Mouse (Mus musculus): ENCODE measurements at regions not wholly inside any gene's neighbourhood (a gene's known extent, or its start where the extent isn't known, plus 50 kb on each side); places are given as distances from the start of the nearest gene placed in this dataset.

DNA sequence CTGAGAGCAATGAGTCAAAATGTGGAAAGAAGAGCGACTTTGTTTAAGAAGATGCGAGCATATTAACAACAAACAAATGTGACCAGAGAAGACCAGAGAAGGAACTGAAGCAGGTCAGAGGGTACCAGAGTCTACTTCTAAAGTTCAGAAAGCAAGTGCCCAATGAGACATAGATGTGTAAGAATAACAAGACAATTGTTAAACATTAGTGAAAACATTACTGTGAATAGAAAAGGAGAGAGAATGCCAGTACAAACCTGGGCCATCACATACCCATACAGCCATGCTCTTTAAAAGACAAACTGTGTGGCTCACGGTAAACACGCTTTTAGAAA, 214.8 kb upstream of the Tbl1xr1 start:
- 83% methylated on average over 4 of the region's 4 CpGs for WGBS
- Histone ChIP-seq H3K4me2 (no peak overlapping the region), H3K27me3 (replicated peaks) (no peaks in the 10 kb centered on the region), H3K9me3 (replicated peaks) (0 out of 2 replicates have a peak, but pooled peaks cover 5% of the 10 kb centered on the region), H3K27ac (replicated peaks) (no peak overlapping the region), H3K36me3 (no peaks in the 10 kb centered on the region), H3K4me1 (no peaks in the 10 kb centered on the region), H3K4me3 (replicated peaks) (no peak overlapping the region), H3K9ac (replicated peaks) (no peak overlapping the region)
- ATAC-seq (ENCODE audit: low FRiP score) = no peak

DNA sequence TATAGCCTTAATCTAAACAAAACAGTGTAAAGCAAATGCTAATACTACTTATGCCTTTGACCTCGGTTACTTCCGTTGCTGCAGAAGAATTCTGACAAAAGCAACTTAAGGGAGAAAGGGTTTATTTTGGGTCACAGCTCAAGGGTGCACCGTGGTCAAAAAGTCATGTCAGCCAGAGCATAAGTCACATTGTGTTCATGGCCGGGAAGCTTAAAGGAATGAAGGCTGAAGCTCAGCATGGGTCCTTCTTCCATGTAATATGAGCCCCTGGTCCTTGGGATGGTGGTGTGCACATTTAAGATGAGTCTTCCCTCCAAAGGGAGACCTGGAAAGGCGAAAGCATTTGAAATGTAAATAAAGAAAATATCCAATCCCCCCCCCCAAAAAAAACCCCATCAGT, 212.1 kb upstream of the Tbl1xr1 start:
- H3K9me3 ChIP-seq (replicated peaks) = 0 out of 2 replicates have a peak, but pooled peaks cover 5% of the 10 kb centered on the region
- H3K27me3 ChIP-seq (replicated peaks) = no peaks in the 10 kb centered on the region
- no peaks in the 10 kb centered on the region for H3K36me3 ChIP-seq
- no peak overlapping the region for H3K9ac ChIP-seq (replicated peaks)
- no peak overlapping the region for H3K4me2 ChIP-seq
- no peak overlapping the region for H3K27ac ChIP-seq (replicated peaks)
- no peaks in the 10 kb centered on the region for H3K4me1 ChIP-seq
- no peak overlapping the region for H3K4me3 ChIP-seq (replicated peaks)
- no peak for ATAC-seq (ENCODE audit: low FRiP score)
- WGBS = 52% methylated on average over 5 of the region's 5 CpGs

DNA sequence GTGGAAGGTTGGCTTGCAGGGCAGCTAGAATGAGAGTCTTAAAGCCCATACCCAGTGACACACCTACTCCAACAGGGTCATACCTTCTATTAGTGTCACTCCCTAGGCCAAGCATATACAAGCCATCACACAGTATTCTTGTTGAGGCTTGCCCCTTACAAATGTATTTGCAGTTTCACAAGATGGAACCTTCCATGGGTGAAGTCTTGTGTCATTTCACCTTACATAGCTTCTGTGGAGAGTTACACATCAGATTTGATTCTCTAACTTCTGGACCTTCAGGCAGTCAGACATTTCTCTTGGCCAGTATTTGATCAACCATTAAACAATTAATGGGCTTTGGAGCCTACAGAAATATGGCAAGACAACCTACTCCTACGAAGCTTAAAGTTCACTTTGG, 210.6 kb upstream of the Tbl1xr1 start:
- Histone ChIP-seq H3K27ac (replicated peaks) (no peak overlapping the region), H3K4me1 (no peaks in the 10 kb centered on the region), H3K9me3 (replicated peaks) (0 out of 2 replicates have a peak, but pooled peaks cover 5% of the 10 kb centered on the region), H3K36me3 (no peaks in the 10 kb centered on the region), H3K27me3 (replicated peaks) (no peaks in the 10 kb centered on the region), H3K4me2 (no peak overlapping the region), H3K9ac (replicated peaks) (no peak overlapping the region), H3K4me3 (replicated peaks) (no peak overlapping the region)
- 89% methylated on average over 1 of the region's 1 CpGs for WGBS
- no peak for ATAC-seq (ENCODE audit: low FRiP score)

DNA sequence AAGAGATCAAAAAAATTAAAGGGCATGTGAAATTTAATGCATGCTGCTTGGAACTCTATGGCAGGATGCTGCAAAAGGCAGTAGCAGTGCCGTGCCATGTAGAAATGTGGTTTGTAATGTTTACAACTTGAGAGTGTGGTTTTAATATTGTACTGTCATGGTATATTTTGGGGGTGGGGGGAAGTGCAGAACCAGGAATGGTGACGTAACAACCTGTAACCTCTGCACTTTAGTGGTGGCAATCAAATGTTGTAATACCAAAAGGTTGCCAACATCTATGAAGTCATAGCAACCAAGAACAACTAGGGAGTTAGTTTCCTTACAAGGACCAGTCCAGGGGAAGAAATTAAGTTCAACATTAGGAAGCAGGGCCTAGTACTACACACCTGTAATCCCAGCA, 198.1 kb upstream of the Tbl1xr1 start:
- no peaks in the 10 kb centered on the region for H3K9me3 ChIP-seq (replicated peaks)
- H3K27ac ChIP-seq (replicated peaks) = no peak overlapping the region
- no peak overlapping the region for H3K9ac ChIP-seq (replicated peaks)
- no peak overlapping the region for H3K4me2 ChIP-seq
- ATAC-seq (ENCODE audit: low FRiP score) = no peak
- 61% methylated on average over 2 of the region's 2 CpGs for WGBS
- H3K27me3 ChIP-seq (replicated peaks) = no peaks in the 10 kb centered on the region
- no peaks in the 10 kb centered on the region for H3K4me1 ChIP-seq
- no peak overlapping the region for H3K4me3 ChIP-seq (replicated peaks)
- no peaks in the 10 kb centered on the region for H3K36me3 ChIP-seq

DNA sequence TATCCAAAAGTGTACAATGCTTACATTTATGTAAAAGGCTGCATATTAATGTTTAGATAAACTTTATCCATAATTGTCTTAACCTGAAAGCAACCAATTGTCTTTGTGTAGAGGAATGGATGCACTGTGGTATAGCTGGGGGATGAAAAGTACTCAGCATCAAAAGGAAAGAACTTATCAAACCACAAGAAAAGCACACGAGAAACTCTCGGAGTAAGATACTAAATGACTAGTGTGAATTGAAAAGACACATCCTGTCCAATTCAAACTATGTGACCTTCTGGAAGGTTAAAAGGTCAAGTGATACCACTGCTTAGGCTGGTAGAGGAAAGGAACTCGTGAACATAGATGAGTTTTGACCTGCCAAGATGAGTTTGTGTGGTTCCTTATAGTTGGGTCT, 192.2 kb upstream of the Tbl1xr1 start:
- H3K9me3 ChIP-seq (replicated peaks) = no peaks in the 10 kb centered on the region
- H3K27ac ChIP-seq (replicated peaks) = no peak overlapping the region
- no peaks in the 10 kb centered on the region for H3K36me3 ChIP-seq
- H3K4me1 ChIP-seq = no peaks in the 10 kb centered on the region
- no peak for ATAC-seq (ENCODE audit: low FRiP score)
- no peak overlapping the region for H3K4me2 ChIP-seq
- H3K4me3 ChIP-seq (replicated peaks) = no peak overlapping the region
- no peaks in the 10 kb centered on the region for H3K27me3 ChIP-seq (replicated peaks)
- 82% methylated on average over 3 of the region's 3 CpGs for WGBS
- H3K9ac ChIP-seq (replicated peaks) = no peak overlapping the region

DNA sequence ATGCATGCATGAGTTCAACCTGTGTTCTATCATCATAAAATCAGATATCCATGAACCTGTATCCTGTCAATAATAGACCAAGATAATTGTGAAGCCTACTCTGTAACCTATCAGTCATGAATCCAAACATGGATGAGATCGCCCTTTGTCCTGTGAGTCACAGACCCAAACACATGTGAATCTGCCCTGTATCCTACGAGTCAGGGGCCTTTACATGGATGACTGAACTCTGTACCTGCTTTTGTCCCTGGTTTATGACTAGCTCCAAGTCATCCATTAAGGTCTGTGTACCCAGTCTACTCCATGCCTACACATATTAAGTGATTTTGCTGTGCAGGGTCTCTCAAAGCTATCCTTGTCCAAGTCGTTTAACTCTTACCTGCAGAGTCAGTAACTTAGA, 187.7 kb upstream of the Tbl1xr1 start:
- no peaks in the 10 kb centered on the region for H3K9me3 ChIP-seq (replicated peaks)

DNA sequence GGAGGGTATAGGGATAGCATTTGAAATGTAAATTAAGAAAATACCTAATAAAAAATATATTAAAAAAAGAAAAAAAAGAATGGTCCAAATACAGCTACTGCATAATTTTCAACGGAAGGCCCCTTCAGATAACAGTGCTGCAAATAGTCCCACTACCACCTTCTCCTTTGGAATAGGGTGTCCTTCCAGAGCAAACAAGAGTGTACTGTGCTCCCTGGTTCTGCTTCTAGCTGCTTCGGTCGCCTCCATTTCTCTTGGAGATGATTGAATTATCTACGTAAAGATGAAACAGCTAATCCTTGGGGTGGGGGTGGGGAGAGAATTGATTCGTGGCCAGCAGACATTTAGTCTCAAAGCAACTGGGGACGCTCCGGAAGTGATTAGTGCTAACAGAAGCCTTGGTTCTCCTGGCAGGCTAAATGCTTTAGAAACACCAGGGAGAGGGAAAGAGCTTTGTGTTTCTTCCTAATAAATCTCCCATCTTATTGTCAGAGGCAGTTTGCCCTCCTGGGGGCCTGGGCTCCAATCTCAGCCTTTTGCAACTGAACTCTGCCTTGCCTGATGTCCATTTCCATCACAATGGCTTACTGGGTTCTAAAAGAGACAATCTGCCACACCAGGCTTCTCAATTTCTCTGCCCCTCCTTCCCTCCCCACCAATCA, 184.5 kb upstream of the Tbl1xr1 start:
- H3K36me3 ChIP-seq = no peaks in the 10 kb centered on the region
- H3K4me3 ChIP-seq (replicated peaks) = no peak overlapping the region
- H3K4me2 ChIP-seq = no peak overlapping the region
- H3K27me3 ChIP-seq (replicated peaks) = no peaks in the 10 kb centered on the region
- peaks cover 17% of the 10 kb centered on the region for H3K4me1 ChIP-seq
- no peaks in the 10 kb centered on the region for H3K9me3 ChIP-seq (replicated peaks)
- 14% methylated on average over 7 of the region's 7 CpGs for WGBS
- peak overlapping the region; percentile 68 for H3K27ac ChIP-seq (replicated peaks)
- no peak overlapping the region for H3K9ac ChIP-seq (replicated peaks)
- peak; percentile 42; the same call in 1 of the 2 replicates for ATAC-seq (ENCODE audit: low FRiP score)

More for the DNA sequence above, 187.7 kb upstream of the Tbl1xr1 start:
- Histone ChIP-seq H3K4me3 (replicated peaks) (no peak overlapping the region), H3K9ac (replicated peaks) (no peak overlapping the region), H3K36me3 (no peaks in the 10 kb centered on the region), H3K27ac (replicated peaks) (no peak overlapping the region), H3K27me3 (replicated peaks) (no peaks in the 10 kb centered on the region), H3K4me2 (no peak overlapping the region), H3K4me1 (peaks cover 17% of the 10 kb centered on the region)
- 91% methylated on average over 3 of the region's 3 CpGs for WGBS
- ATAC-seq (ENCODE audit: low FRiP score) = no peak

DNA sequence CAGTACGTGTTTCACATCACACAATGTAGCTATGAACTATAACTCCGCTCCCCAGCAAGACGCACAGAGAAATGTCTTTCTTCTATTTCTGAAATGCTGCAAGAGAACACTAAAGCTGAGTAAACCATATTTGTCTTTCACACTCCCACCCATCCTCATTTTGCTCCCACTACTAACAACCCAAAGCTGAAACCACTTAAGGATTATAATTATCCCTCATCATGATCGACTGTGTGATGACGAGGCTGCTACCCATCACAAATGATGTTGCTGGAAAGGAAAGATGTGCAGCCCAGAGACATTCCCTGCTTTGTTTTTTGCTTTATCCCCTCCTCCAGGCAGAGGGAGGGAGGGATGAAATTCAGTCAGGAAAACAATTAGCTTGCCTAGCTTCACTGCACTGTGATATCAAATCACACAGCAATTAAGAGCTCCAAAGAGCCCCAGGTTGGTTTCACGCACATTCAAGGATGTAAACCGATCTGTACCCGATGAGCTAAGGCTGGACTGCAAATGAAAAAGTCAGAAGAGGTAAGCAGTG, 183.5 kb upstream of the Tbl1xr1 start:
- H3K27ac ChIP-seq (replicated peaks) = peak overlapping the region; percentile 77
- H3K4me2 ChIP-seq = peak overlapping the region; percentile 36; the same call in 1 of the 2 replicates

DNA sequence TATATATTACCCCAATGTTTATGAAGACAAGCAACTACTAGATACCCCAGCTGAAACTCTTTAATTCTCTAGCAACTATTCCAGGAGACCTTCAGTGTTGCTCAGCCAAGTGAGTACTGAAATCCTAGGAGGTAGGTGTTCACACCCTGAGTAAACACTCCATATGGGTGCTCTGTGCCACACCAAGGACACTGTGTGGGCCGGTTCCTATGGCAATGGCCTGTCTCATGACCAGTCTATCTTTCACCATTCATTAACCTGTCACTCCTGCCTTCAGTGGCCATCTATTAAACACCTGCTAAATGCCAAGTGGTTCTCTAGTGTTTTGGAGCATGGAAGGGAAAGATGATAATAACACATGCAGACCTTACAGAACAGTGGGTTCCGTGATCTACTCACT, 180.9 kb upstream of the Tbl1xr1 start:
- Histone ChIP-seq H3K27ac (replicated peaks) (no peak overlapping the region), H3K27me3 (replicated peaks) (no peaks in the 10 kb centered on the region), H3K4me2 (no peak overlapping the region), H3K9me3 (replicated peaks) (no peaks in the 10 kb centered on the region), H3K36me3 (no peaks in the 10 kb centered on the region), H3K9ac (replicated peaks) (no peak overlapping the region), H3K4me3 (replicated peaks) (no peak overlapping the region), H3K4me1 (peaks cover 17% of the 10 kb centered on the region)
- ATAC-seq (ENCODE audit: low FRiP score) = no peak
- 75% methylated on average over 2 of the region's 2 CpGs for WGBS

More for the DNA sequence above, 183.5 kb upstream of the Tbl1xr1 start:
- WGBS = 16% methylated on average over 8 of the region's 8 CpGs
- no peaks in the 10 kb centered on the region for H3K27me3 ChIP-seq (replicated peaks)
- peaks cover 17% of the 10 kb centered on the region for H3K4me1 ChIP-seq
- peak; percentile 80 for ATAC-seq (ENCODE audit: low FRiP score)
- H3K36me3 ChIP-seq = no peaks in the 10 kb centered on the region
- H3K9ac ChIP-seq (replicated peaks) = no peak overlapping the region
- no peaks in the 10 kb centered on the region for H3K9me3 ChIP-seq (replicated peaks)
- H3K4me3 ChIP-seq (replicated peaks) = no peak overlapping the region

DNA sequence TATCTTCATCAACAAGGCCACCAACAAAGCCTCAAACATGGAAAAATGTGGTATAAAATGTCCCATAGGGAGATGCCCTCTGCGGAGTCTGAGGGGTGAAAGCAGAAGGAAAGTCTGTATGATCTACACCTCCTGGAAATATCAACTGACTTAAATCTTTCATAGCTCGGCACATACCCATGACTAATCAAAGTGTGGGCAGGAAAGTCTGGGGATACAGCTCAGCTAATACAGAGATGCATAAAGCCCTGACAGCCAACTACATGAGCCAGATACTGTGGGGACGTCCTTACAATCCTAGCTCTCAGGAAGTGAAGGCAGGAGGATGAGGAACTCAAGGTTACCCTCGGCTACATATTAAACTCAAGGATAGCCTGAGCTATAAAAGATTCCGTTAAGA, 178.2 kb upstream of the Tbl1xr1 start:
- H3K4me2 ChIP-seq = no peak overlapping the region
- 89% methylated on average over 5 of the region's 5 CpGs for WGBS
- H3K9ac ChIP-seq (replicated peaks) = no peak overlapping the region
- no peaks in the 10 kb centered on the region for H3K9me3 ChIP-seq (replicated peaks)
- peaks cover 5% of the 10 kb centered on the region for H3K4me1 ChIP-seq
- no peak for ATAC-seq (ENCODE audit: low FRiP score)
- H3K4me3 ChIP-seq (replicated peaks) = no peak overlapping the region
- H3K27me3 ChIP-seq (replicated peaks) = no peaks in the 10 kb centered on the region
- H3K36me3 ChIP-seq = no peaks in the 10 kb centered on the region
- H3K27ac ChIP-seq (replicated peaks) = no peak overlapping the region

DNA sequence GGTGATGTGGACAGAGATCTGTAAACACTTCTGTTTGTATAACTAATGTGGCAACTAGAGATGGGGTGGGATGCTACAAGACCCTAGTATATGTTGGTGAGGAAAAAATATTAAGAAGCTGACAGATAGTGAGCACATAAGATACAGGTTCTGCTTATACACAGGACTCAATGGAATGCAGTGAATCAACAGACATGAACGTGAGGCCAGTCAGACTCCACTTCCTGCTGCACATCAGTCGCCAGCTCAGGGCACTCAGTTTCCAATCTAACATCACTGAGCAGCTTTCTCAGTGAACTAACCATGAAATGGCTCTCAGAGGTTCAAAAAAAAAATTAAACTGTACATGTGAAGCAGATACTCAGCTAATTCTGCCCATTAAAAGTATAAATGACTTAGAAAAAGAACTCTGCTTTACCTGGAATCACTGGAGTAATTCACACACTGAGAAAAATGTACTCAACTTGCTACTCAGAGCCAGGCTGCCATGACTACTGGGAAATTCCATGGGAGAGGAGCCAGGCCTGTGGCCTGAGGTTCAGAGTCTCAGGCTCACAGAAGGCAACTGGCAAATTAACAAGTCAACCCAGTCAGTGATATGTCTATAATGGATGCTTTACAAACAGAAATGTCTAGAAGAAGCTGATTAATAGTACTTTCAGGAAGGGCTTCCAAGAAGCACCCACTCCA, 170.9 kb upstream of the Tbl1xr1 start:
- Histone ChIP-seq H3K36me3 (no peaks in the 10 kb centered on the region), H3K4me1 (no peaks in the 10 kb centered on the region), H3K9ac (replicated peaks) (no peak overlapping the region), H3K27ac (replicated peaks) (no peak overlapping the region), H3K27me3 (replicated peaks) (no peaks in the 10 kb centered on the region), H3K4me2 (no peak overlapping the region), H3K4me3 (replicated peaks) (no peak overlapping the region), H3K9me3 (replicated peaks) (no peaks in the 10 kb centered on the region)
- WGBS = 71% methylated on average over 2 of the region's 2 CpGs
- ATAC-seq (ENCODE audit: low FRiP score) = no peak

DNA sequence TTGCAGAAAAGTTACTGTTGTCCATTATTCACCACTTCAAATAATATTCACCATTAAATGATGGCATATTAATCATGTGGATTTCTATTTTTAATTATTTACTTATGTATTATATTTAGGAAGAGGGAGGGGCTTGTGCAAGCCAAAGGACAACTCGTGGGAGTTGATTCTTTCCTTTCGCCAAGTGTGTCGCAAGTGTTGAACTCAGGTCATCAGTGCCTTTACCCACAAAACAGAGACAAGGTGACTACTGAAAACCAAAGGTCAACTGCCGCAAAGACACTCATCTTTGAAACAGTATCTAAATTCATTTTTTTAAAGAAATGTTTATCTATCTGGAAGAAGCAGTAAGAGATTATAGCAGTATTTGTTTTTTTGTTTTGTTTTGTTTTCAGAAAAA, 167.6 kb upstream of the Tbl1xr1 start:
- no peak overlapping the region for H3K9ac ChIP-seq (replicated peaks)
- no peaks in the 10 kb centered on the region for H3K9me3 ChIP-seq (replicated peaks)
- H3K4me3 ChIP-seq (replicated peaks) = no peak overlapping the region
- ATAC-seq (ENCODE audit: low FRiP score) = no peak
- no peaks in the 10 kb centered on the region for H3K4me1 ChIP-seq
- H3K4me2 ChIP-seq = no peak overlapping the region
- no peaks in the 10 kb centered on the region for H3K27me3 ChIP-seq (replicated peaks)
- WGBS = 97% methylated on average over 4 of the region's 4 CpGs
- no peaks in the 10 kb centered on the region for H3K36me3 ChIP-seq
- H3K27ac ChIP-seq (replicated peaks) = no peak overlapping the region
